Mouse (Mus musculus): ENCODE measurements around the gene Hyou1. TPM values are rescaled to one million over a fixed set of nuclear protein-coding genes. Genes with fewer than 3 reads are reported as not detected.

Hyou1 gene
- 114 and 147 TPM in 2 replicates for polyA plus RNA-seq (2011; ENCODE audit: insufficient read depth, insufficient read length, low read depth, missing spikeins)

DNA sequence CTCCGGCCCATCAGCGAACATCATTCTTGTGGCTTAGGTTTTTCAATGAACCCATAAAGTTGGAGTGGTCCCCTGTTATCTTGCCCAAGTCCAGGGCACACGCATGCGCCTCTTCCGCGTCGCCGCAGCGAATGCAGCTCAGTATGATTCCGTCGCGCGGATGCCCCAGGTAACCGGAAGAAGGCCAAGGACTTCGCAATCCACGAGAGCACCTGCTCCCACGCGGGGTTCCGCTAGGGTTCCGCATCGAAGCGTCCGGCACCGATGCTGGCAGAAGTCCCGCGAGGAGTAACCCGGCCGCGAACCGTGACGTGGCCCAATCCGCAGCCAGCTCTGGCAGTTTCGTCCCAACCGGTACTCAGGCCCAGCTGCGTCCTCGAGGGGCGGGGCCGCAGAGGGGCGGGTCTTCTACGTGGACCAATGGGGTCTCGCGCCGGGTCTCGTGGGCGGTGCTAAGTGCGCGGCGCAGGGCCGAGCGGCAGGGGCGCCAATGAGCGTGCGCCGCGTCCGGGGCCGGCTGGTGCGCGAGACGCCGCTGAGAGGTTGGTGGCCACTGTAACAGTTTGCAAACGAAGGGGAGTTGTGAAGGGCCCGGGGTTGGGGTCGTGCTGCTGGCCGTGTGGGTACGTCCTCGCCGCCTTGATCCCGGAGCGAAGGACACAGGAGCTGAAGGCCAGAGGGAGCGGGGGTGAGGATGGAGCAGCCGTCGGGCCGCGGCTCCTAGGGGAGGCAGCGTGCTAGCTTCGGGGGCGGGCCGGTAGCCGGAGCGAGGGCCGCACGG is at the start of gene Hyou1:
Hyou1 (plus strand) TSS at position 437 of the 781 bp plus-strand sequence.
- 0 out of 2 replicates have a peak, but pooled peaks have one; percentile 40 for TF ChIP-seq EP300 (IDR thresholded peaks at IDR 0.05; ENCODE audit: insufficient read depth, low read depth, low read length)
- TF ChIP-seq POLR2A (IDR thresholded peaks at IDR 0.05; ENCODE audit: insufficient read depth, low read length): peak; percentile 79
- no peak for TF ChIP-seq CTCF (IDR thresholded peaks at IDR 0.05; ENCODE audit: low read depth, low read length)

GRCm38 (mm10) chr9:44330736-44331135 is 48.6 kb upstream of the Hyou1 start:
- Histone ChIP-seq H3K9me3 (replicated peaks; ENCODE audit: control insufficient read depth, insufficient read depth, low read length, poor library complexity, severe bottlenecking) (no peaks in the 10 kb centered on the region), H3K4me3 (ENCODE audit: low read depth, low read length) (no peak overlapping the region), H3K36me3 (ENCODE audit: control insufficient read depth, insufficient read depth, low read length, poor library complexity, severe bottlenecking) (peaks cover 13% of the 10 kb centered on the region), H3K27ac (ENCODE audit: insufficient read depth, low read length) (no peak overlapping the region), H3K9ac (ENCODE audit: low read depth, poor library complexity, severe bottlenecking) (no peak overlapping the region), H3K4me1 (ENCODE audit: control insufficient read depth, insufficient read depth, low read length) (peaks cover 5% of the 10 kb centered on the region), H3K27me3 (ENCODE audit: control insufficient read depth, insufficient read depth, low read length, poor library complexity, severe bottlenecking) (no peaks in the 10 kb centered on the region)
- no peak for TF ChIP-seq POLR2A (IDR thresholded peaks at IDR 0.05; ENCODE audit: insufficient read depth, low read length)

More for the DNA sequence above, at the start of gene Hyou1:
- H3K27me3 ChIP-seq (ENCODE audit: control insufficient read depth, insufficient read depth, low read length, poor library complexity, severe bottlenecking): no peaks in the 10 kb centered on the region
- H3K36me3 ChIP-seq (ENCODE audit: control insufficient read depth, insufficient read depth, low read length, poor library complexity, severe bottlenecking): peaks cover 27% of the 10 kb centered on the region
- peak within 1 kb of the TSS; percentile 92 for H3K9ac ChIP-seq (ENCODE audit: low read depth, poor library complexity, severe bottlenecking)
- peak within 1 kb of the TSS; percentile 79 for H3K27ac ChIP-seq (ENCODE audit: insufficient read depth, low read length)
- peaks cover 2% of the 10 kb centered on the region for H3K4me1 ChIP-seq (ENCODE audit: control insufficient read depth, insufficient read depth, low read length)
- peaks cover 5% of the 10 kb centered on the region for H3K9me3 ChIP-seq (replicated peaks; ENCODE audit: control insufficient read depth, insufficient read depth, low read length, poor library complexity, severe bottlenecking)
- peak within 1 kb of the TSS; percentile 92 for H3K4me3 ChIP-seq (ENCODE audit: low read depth, low read length)

DNA sequence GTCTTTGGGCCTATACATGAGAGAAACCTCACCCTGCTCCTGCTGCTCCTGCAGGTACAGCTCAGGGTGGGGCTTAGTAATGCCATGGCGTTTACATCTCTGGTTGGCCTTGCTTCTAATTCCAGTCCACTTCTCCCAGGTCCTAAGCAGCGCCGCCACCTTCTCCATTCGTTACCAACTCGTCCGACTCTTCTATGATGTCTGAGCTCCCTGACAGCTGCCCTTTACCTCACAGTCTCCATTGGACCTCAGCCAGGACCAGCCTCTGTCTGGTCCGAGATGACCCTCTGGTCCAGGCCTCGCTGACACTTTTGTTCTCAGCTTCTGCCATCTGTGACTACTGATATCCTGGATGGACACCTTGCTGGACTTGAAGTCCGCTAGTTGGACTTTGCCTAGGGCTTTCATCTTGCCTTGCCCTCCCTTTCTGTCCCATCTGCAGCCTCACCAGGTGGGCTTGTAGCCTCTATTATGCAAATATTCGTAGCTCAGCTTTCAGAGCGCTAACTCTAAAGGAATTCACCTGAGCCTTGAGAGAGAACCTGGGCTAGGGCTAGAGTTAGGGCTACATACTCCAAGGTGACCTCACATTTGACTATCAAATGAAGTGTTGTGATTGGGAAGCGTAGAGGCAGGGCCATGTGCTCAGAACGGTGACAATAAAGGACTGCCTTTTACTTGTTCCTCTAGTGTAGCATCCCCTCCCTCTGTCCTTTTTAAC is 46.2 kb upstream of the Hyou1 start:
- Histone ChIP-seq H3K36me3 (ENCODE audit: control insufficient read depth, insufficient read depth, low read length, poor library complexity, severe bottlenecking) (peaks cover 24% of the 10 kb centered on the region), H3K9ac (ENCODE audit: low read depth, poor library complexity, severe bottlenecking) (peak overlapping the region; percentile 95), H3K27ac (ENCODE audit: insufficient read depth, low read length) (peak overlapping the region; percentile 97), H3K9me3 (replicated peaks; ENCODE audit: control insufficient read depth, insufficient read depth, low read length, poor library complexity, severe bottlenecking) (no peaks in the 10 kb centered on the region), H3K4me1 (ENCODE audit: control insufficient read depth, insufficient read depth, low read length) (peaks cover 5% of the 10 kb centered on the region), H3K27me3 (ENCODE audit: control insufficient read depth, insufficient read depth, low read length, poor library complexity, severe bottlenecking) (no peaks in the 10 kb centered on the region), H3K4me3 (ENCODE audit: low read depth, low read length) (peak overlapping the region; percentile 48)
- TF ChIP-seq POLR2A (IDR thresholded peaks at IDR 0.05; ENCODE audit: insufficient read depth, low read length) (peak; percentile 17), CTCF (IDR thresholded peaks at IDR 0.05; ENCODE audit: low read depth, low read length) (no peak), EP300 (IDR thresholded peaks at IDR 0.05; ENCODE audit: insufficient read depth, low read depth, low read length) (peak; percentile 87)

DNA sequence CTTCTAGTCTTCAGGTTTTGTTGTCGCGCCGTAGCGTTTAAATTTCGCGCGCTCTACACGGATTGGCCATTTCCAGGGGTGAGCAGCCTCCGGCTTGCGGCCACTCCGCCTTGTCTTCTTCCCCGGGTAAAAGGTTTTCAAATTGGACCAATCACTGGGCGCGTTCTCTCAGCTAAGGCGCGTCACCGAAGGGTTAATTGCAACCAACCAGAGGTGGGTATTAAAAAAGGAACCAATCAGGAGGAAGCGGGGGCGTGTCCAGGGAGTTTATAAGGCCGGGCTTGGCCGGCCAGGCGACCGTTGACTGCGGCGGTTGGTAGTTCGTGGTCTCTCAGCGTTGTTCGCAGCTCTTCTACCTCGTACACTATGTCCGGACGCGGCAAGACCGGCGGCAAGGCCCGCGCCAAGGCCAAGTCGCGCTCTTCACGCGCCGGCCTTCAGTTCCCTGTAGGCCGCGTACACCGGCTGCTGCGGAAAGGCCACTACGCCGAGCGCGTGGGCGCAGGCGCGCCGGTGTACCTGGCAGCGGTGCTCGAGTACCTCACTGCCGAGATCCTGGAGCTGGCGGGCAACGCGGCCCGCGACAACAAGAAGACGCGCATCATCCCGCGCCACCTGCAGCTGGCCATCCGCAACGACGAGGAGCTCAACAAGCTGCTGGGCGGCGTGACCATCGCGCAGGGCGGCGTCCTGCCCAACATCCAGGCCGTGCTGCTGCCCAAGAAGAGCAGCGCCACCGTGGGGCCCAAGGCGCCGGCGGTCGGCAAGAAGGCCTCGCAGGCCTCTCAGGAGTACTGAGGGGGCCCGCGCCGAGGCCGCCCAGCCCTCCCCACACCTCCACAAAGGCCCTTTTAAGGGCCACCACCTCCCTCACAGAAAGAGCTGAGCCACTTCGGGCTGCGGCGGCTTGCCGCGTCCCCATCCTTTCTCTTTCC is 44.6 kb upstream of the Hyou1 start, which contains the start of gene H2afx:
H2afx (plus strand) TSS at position 299 of the 935 bp plus-strand sequence.
- H3K27me3 ChIP-seq (ENCODE audit: control insufficient read depth, insufficient read depth, low read length, poor library complexity, severe bottlenecking): no peaks in the 10 kb centered on the region
- peak within 1 kb of the TSS; percentile 97 for H3K27ac ChIP-seq (ENCODE audit: insufficient read depth, low read length)
- peaks cover 5% of the 10 kb centered on the region for H3K4me1 ChIP-seq (ENCODE audit: control insufficient read depth, insufficient read depth, low read length)
- peak within 1 kb of the TSS; percentile 98 for H3K9ac ChIP-seq (ENCODE audit: low read depth, poor library complexity, severe bottlenecking)
- TF ChIP-seq EP300 (IDR thresholded peaks at IDR 0.05; ENCODE audit: insufficient read depth, low read depth, low read length): 0 out of 2 replicates have a peak, but pooled peaks have one; percentile 24
- peak; percentile 99 for TF ChIP-seq POLR2A (IDR thresholded peaks at IDR 0.05; ENCODE audit: insufficient read depth, low read length)
- no peak for TF ChIP-seq CTCF (IDR thresholded peaks at IDR 0.05; ENCODE audit: low read depth, low read length)
- peak within 1 kb of the TSS; percentile 97 for H3K4me3 ChIP-seq (ENCODE audit: low read depth, low read length)
- H3K36me3 ChIP-seq (ENCODE audit: control insufficient read depth, insufficient read depth, low read length, poor library complexity, severe bottlenecking): peaks cover 24% of the 10 kb centered on the region
- H3K9me3 ChIP-seq (replicated peaks; ENCODE audit: control insufficient read depth, insufficient read depth, low read length, poor library complexity, severe bottlenecking): no peaks in the 10 kb centered on the region

DNA sequence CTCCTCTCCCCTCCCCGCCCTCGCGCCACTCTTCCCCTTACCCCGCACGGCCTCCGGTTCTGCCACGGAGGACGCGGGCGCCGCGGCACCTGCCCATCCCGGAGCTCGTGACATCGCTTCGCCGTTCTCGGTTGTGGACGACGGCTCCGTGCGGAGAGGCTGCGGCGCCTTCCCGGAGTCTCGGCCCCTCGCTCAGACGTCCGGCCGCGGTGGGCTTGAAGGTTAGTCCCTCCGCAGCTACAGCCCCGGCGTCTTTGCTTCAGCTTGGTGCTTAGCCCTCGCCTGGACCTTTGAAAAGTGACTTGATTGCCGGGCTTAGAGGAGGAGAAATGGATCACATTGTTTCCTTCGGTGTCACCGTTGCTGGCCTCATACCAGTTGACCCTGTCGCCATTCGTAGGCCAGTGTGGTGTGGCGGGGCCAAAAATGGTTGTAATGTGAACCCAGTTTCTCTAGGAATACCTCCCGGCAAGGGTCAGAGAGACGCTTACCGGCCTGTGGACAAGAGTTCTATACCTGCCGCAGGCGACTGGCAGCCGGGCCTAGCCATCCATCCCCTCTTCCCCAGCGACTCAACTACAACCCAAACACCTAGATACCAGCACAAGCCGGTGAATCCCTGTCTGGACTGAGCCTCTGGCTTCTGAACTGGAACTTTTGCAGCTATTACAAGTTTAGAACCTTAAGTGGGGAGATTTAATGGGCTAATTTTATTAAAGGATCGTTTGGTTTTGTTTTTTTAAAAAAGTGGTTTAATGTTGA is 43.8 kb upstream of the Hyou1 start:
- Histone ChIP-seq H3K27ac (ENCODE audit: insufficient read depth, low read length) (peak overlapping the region; percentile 78), H3K9ac (ENCODE audit: low read depth, poor library complexity, severe bottlenecking) (peak overlapping the region; percentile 98), H3K27me3 (ENCODE audit: control insufficient read depth, insufficient read depth, low read length, poor library complexity, severe bottlenecking) (no peaks in the 10 kb centered on the region), H3K9me3 (replicated peaks; ENCODE audit: control insufficient read depth, insufficient read depth, low read length, poor library complexity, severe bottlenecking) (no peaks in the 10 kb centered on the region), H3K4me1 (ENCODE audit: control insufficient read depth, insufficient read depth, low read length) (peaks cover 5% of the 10 kb centered on the region), H3K4me3 (ENCODE audit: low read depth, low read length) (peak overlapping the region; percentile 97), H3K36me3 (ENCODE audit: control insufficient read depth, insufficient read depth, low read length, poor library complexity, severe bottlenecking) (peaks cover 24% of the 10 kb centered on the region)
- no peak for TF ChIP-seq POLR2A (IDR thresholded peaks at IDR 0.05; ENCODE audit: insufficient read depth, low read length)
- TF ChIP-seq EP300 (IDR thresholded peaks at IDR 0.05; ENCODE audit: insufficient read depth, low read depth, low read length): no peak
- no peak for TF ChIP-seq CTCF (IDR thresholded peaks at IDR 0.05; ENCODE audit: low read depth, low read length)
